Mouse (Mus musculus): ENCODE data around the gene Srd5a3.
"Not testable (repeated sequence)": the region's sequence is repeated elsewhere in the genome, so short reads cannot be mapped to it uniquely, and the experiment has no call there.

Srd5a3 gene

GRCm38 (mm10) chr5:76139808-76140729, at the start of gene Srd5a3:
Srd5a3 (plus strand) TSS chr5:76140271.
- DNase-seq, result peak; percentile 94

- DNase-seq, result not testable (repeated sequence)
Observed at GRCm38 (mm10) chr5:76103809-76104208, 36.3 kb upstream of the Srd5a3 start.

DNA sequence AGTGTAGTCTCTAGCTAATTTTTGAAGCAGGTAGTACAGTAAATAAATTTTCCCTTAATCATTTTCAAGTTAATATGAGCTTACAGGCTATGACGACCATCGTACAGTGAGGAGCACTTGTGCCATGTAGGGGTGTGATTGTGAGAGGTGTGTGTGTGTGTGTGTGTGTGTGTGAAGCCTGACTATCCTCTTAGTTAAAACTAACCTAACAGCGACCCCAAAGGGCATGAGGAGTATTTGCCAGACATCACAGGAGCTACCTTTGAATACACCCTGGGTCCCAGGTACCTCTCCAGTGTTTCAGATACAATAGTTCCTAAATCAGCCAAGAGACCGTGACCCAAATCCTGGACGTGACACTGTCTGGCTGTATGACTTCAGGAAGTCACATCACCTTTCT, 32.8 kb upstream of the Srd5a3 start:
- DNase-seq, result no peak

DNA sequence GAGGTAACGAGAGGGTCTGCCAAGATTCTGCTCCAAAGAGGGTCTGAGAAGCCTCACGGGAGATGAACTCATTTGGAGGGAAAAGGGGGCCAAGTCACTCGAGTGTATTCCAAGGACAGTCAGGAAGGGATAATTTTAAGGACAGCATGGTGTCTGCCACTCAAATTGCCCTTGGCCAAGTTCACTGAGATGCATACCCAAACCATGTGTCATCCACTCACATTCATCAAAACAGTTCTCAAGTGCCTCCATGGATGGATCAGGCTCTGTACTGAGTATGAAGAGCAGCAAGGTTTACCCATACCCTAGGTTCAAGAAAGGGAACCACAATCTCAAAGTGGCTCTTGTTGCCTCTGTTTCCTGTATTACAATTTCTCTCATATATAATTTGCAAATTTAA, 31.6 kb upstream of the Srd5a3 start:
- no peak for DNase-seq

- DNase-seq, result peak; percentile 12
Observed at GRCm38 (mm10) chr5:76111173-76111572, 28.9 kb upstream of the Srd5a3 start.

GRCm38 (mm10) chr5:76112016-76112415, 28.1 kb upstream of the Srd5a3 start:
- no peak for DNase-seq

DNA sequence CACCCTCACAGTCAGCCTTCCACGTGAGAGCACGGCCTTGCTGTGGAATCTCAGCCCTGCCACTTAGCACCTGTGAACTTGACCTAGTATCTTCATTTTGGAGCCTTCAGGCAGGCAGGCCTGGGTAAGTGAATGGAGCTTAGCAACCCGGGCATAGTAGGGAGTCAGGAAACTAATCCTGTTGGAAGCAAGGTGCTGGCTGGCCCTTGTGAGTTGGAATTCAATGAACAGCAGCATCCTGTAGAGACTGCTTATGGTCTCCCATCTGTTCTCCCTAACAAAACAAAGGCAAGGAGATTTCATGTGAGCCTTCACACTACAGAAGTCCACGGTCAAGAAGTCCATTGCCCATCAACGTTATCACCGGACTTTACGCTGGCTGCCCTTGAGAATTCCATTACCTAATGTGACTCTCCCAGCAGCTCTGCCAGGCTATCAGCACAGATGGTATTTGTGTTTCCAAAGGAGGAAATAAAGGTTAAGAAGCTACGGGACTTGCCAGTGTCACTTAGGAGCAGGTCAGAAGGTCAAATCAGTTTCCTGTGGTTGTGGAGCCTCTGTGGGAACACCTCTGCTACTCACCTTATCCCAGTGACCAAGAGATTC, 24.5 kb upstream of the Srd5a3 start:
- no peak for DNase-seq

DNA sequence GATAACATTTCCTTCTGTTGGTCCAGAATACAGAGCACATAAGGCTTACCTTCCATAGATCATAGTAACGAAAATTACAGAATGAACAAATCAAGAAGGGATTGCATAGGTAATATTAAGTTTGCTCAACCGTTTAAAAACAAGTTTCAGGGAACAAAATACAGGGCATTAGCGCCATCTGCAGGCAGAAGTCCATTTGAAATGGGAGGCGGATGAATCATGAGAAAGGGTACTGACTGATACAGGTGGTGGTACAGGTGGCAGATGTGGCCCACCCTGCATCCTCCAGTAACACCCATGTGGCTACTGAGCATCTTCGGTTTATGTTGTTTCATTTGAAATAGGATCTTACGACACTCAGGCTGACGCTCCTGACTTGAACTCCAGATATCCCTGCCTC, 21.6 kb upstream of the Srd5a3 start:
- DNase-seq, result peak; percentile 53

GRCm38 (mm10) chr5:76120634-76121033, 19.4 kb upstream of the Srd5a3 start:
- DNase-seq, result no peak

DNA sequence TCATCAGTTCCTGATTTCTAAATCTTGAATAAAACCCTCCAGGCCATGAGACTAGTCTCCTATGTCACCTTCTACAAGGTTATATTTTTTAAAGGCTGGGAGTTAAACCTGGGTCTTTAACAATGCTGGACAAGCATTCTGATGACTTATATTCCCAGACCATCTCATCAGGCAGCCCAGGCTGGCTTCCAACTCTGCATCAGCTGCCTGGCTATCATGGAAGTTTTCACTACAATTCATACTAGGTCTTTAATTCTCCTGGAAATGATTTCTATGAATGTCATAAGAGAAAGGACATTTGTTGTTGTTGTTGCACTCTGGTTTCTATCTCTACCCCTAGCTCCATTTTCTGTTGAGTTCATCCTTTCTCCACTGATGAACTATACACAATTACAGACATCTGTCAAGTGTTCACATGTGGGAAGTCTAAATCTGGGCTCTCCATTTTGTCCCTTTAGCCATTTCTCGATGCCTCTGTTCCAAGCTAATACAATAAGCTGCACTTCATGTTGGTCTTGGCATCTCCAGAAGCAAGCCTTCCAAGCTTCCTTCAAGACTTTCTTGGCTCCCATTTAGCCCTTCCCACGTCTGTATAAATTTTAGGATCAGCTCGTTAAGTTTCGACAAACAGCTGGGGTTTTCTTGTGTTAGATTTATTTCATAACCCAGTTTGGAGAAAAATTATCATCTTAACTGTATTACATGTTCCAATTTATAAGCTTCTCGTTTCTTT, 12.3 kb upstream of the Srd5a3 start:
- DNase-seq, result peak; percentile 16

DNA sequence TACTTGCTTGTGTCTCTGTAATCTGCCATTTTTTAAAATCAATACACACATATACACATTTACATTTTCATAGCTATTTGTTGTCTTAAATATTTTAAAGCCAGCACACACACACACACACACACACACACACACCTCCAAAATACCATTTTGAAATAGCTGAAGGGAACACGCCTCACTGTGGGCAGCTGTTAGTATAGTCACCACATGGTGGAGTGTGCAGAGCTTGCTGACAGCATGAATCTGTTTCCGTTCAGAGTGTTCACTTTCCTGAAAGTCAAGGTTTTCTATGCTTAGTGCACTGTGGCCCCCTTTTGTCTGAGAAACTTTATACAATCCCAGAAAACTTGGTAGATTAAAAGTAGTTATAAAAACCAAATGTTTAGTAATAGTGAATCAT, 9.8 kb upstream of the Srd5a3 start:
- DNase-seq, result peak; percentile 17

DNA sequence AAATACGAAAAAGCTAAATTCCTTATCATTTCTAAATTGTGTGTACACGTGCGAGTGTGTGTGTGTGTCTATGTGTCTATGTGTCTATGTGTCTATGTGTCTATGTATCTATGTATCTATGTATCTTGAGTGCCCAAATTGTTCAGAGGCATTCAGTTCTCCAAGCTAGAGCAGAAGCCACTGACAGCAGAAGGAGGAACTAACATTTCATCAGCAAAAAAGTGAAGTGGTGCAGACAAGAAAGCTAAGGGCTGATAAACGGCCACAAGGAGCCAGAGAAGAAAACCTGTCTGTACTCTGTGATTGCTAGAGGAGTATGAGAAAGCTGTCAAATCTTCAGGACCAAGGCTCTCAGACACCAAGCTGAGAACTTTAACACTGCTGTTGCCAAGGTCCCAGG, 8.1 kb upstream of the Srd5a3 start:
- no peak for DNase-seq

DNA sequence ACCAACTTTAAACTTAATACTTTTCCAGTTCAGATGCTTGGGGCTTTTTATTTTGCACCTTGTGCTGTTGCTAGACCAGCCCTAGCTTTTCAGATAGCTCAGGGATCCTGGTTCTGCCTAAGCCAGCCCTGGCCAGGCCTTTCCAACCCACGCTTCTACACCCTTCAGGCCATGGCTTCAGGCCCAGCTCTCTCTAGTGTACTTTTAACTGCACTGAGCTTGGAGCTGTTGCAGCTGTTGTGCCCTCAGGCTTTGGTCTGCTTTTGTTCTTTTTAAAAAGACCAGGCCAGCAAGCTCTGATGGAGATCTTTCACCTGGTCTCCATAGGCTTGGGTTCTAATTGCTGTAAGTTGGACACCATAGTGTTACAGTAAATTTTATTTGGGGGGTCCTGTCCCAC, 4.4 kb upstream of the Srd5a3 start:
- no peak for DNase-seq

GRCm38 (mm10) chr5:76136271-76136670, 3.8 kb upstream of the Srd5a3 start:
- no peak for DNase-seq

- DNase-seq, result no peak
Observed at GRCm38 (mm10) chr5:76137586-76137985, 2.5 kb upstream of the Srd5a3 start.

GRCm38 (mm10) chr5:76138071-76138470, 2.0 kb upstream of the Srd5a3 start:
- DNase-seq, result no peak

- DNase-seq, result no peak
Observed at GRCm38 (mm10) chr5:76138512-76138911, 1.6 kb upstream of the Srd5a3 start.

DNA sequence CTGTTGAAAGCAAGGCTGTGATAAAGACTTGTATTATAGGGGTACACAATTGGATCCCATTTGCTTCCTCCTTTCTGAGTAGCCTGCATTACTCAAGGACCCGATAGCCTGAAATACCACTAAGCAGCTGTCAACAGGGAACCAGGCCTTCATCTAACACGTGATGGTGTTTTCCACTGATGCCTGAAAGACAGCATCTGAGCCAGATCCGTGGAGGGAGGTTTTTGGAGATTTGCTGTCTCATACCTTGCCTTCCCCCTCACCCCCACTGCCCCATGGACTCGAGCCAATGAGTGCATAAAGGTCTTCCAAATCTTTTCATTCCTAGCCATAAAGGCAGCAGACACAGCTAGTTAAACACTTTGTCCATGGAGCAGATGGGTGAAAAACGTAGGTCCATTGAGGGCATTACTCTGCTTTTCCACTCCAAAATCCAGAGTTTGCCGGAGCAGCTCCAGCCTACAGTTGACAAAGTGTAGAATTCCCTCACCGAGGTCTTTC, 850 bp upstream of the Srd5a3 start:
- DNase-seq, result no peak

DNA sequence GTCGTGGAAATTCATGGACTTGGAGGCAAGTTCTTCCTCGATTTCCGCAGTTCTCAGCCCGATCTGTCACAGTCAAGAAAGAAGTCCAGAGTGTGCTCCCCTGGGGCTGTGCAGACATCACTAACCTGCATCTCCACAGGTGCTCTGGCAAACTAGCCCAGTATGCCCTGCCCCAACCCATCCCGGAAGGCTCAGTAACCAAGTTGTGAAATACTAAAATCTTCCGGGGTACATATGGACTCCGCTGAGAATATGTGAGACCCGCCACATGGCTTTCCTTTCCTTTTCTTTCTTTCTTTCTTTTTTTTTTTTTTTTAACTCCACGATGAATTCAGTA, 627 bp downstream of the Srd5a3 start:
- DNase-seq, result no peak

DNA sequence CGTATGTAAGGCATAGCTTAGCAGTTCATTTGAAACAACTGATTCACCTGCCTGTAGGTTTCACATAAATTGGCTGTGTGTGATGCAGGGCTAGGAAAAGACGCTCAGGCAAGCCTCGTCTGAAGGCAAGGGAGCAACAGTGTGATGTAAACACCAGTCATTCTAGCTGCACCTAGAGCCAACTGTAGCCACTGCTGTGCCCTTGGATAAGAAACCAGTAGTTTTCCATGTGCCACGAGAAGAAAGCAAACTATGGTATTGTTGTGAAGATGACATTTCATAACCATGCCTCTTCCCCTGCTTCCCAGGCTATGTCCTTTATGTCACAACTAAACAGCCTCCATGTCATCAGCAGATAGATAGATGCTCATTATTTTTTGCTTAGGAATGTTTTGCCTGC, 3.3 kb downstream of the Srd5a3 start:
- DNase-seq, result no peak

DNA sequence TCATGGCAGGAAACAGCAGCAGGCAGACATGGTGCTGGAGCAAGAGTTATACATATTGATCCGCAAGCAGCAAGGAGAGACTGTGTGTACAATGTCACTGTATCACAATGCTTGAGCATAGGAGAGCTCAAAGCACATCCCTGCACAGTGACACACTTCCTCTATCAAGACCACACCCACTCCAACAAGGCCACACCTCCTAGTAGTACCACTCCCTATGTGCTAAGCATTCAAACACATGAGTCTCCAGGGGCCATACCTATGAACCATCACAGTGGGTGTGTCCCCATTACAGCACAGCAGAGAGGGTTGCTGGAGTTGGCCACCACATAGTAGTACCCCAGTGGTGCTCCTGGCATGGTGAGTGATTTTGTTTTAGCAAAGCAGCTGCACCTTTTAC, 6.3 kb downstream of the Srd5a3 start:
- DNase-seq, result no peak

DNA sequence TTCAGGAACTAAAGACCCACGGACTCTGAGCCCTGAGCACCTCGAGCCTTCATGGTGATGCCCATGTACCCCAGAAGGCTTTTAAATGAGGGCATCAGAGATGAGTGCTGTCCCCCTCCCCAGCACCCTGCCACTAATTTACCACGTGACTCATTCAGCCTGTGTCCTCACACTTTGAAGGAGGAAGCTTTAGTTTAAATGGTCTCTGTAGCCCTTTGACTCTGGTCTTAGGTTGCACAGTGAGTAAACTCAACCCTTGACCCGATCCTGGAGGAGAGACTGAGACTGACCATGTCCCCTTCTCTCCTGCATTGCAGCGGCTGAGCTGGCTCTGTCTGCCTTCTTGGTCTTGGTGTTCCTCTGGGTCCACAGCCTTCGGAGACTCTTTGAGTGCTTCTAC, 9.4 kb downstream of the Srd5a3 start:
- no peak for DNase-seq

- DNase-seq, result no peak
Observed at GRCm38 (mm10) chr5:76152956-76153355, 12.9 kb downstream of the Srd5a3 start.

- no peak for DNase-seq
Observed at GRCm38 (mm10) chr5:76153430-76153829, 13.4 kb downstream of the Srd5a3 start.

Measured in right cerebral cortex, adult 18-20 months (tissue).